Mouse (Mus musculus) neutrophil, adult 5-6 weeks (primary cell): ENCODE results near the gene Fam163a. TPM values are rescaled to one million over a fixed set of nuclear protein-coding genes. Genes with fewer than 3 reads are reported as not detected.

Experiments used
- ATAC-seq: fragments of 151-379, 151-347 bp; 2 replicates; pipeline ENCODE4 v1.8.0; 2017; ENCODE audit warnings: mild to moderate bottlenecking, moderate TSS enrichment; ENCODE audit not compliant: insufficient number of reproducible peaks, poor library complexity, low FRiP score, severe bottlenecking; ENCODE audit errors: extremely low read depth
- total RNA-seq: library from RNA; stranded (forward); fragments of 200-1000 nt; gene quantifications from 2 replicates; pipeline ENCODE4 v1.2.3, GENCODE M21; 2017

The Fam163a gene
- total RNA-seq, 1 experiment from 2014 or later, result not detected

DNA sequence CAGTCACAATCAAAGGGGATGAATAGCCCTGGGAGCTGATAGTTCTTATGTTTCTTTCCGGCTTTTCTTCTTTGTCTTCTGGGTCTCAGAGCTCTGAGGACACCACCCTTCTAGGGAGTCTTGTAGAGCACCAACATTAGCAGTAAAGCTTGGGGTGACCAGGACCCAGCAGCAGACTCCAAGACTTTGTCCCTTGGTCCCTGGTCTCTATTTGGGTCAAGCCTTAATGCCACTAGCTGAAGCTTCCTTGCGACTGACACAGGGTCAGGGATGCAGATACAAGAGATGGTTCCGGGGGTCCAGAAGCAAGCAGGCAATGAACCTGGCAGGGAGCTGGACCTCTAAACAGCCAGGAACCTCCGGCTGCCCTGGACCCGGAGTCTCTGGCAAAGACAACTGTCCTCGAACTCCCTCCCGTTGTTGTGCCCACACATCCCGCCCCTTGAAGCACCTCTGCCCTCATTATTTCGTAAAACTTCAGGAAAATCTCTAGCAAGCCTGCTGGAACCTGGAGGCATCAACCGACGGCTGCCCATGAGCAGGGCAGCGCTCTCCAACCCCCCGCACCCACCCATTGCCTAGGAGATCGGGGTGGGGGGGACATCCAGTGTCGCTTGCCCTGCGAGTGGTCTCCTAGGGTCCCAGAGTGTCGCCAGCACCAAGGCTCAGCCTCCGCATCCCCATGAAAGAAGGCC lies 718 bp downstream of the Fam163a start:
- ATAC-seq, result no peak

- no peak for ATAC-seq
These were observed 2.2 kb downstream of the Fam163a start for GRCm38 (mm10) chr1:156202661-156203060.

- ATAC-seq, result no peak
These were observed 3.8 kb downstream of the Fam163a start for GRCm38 (mm10) chr1:156201069-156201468.

DNA sequence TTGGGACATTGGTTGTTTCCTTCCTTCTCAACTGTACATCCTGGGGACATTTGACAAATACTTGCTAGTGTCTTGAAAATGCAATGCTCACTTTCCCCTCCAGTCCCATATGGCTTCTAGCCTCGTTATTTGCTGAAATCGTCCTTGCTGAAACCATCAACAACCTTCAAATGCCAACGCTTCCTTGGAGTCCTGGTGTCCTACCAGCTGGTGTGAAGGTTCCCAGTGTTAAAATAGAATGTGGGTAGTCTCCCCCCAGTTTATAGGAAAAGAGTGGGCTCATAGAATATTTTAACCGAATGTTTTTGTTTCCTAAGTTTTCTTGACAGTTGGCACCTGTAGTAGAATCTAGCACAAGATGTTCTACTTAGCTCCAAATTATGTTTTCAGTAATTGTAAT lies 7.2 kb downstream of the Fam163a start:
- ATAC-seq, result no peak

DNA sequence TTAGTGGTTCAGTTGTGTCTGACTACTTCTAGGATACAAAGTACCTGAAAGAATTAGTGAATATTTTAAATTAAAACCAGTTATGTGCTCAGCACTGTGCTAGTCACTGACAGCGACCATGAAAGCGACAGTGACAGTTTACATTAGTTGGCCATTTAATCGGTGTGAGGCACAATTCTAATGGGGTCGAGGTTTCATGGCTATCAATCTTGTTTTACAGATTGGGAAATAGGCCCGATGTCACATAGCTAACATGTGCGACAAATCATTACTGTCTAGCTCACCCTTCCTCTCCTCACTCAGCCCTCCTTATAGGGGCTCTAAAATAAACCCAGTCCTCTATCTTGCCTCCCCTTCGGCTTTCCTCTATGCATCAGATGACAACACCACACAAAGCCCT lies 11.5 kb downstream of the Fam163a start:
- ATAC-seq, result no peak

- ATAC-seq, result no peak
These were observed 12.0 kb downstream of the Fam163a start for GRCm38 (mm10) chr1:156192853-156193252.

DNA sequence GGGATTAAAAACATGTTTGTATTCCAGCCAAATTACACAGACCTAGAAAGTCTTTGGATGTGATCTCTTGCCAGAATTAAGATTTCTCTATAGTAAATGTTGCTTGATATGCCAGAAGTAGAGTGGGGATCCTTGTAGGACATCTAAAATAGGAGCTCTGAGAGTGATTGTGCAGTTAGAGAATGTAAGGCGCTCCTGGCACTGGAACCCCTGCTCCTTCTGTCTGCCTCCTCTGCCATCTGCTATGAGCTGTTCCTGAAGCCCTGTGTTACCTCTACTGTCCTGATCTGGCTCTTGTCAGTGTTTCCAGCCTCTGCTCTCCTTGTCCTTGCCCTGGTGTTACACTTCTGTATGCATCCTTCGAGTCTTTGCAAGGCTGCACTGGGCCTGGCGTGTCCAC lies 18.2 kb downstream of the Fam163a start:
- ATAC-seq, result no peak

DNA sequence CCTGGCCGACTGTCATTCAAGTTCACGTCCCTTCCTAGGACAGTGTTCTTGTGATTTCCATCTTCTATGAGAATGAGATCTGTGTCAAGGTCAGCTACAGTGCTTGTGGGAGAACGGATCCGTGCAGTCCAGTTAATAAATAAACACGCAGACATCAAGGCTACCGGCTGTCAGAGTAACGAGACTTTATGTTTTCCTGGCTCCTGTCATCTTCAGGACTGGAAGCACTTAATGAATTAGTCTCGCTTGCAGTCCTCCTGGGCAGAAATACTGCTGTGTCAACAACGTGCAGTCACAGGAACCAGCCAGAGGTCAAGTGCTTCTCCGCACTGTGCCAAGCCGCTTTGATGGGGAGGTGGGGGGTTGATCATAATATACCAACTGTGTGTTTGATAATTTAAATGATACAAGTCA lies 20.7 kb downstream of the Fam163a start:
- ATAC-seq, result no peak

DNA sequence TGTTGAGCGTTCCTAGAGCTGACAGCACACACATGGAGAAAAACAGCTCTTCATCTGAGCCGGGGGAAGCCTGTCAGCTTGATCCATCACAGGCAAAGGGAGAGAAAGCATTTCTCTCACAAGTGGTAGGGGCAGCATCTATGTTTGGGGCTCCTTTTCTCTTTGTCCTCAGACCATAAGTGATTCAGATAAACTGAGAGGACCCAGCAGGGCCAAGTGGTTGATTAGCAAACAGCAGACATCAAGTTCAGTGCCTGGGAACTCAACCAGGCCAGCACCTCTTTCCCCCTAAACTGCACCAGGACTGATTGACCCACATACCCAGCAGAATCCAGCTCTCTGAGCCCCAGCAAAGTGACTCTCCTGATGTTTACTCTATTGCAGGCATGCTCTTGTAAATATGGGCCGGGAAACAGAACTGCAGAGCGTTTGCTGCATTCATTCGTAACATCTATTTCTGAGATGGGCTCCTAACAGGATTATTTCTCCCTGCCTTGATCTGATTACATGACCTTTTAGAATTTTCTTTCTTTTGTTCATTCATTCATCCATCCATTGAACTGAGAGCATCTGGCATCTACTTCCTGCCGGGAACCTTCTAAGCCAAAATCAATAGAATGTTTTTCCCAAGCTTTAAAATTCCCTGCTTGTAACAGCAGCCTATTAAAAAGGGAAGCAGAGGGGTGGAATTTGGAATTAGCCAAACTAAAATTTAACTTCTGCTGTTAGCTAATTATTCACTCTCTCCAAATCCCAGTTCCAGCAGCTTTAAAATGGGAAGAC lies 21.5 kb downstream of the Fam163a start:
- ATAC-seq, result no peak

DNA sequence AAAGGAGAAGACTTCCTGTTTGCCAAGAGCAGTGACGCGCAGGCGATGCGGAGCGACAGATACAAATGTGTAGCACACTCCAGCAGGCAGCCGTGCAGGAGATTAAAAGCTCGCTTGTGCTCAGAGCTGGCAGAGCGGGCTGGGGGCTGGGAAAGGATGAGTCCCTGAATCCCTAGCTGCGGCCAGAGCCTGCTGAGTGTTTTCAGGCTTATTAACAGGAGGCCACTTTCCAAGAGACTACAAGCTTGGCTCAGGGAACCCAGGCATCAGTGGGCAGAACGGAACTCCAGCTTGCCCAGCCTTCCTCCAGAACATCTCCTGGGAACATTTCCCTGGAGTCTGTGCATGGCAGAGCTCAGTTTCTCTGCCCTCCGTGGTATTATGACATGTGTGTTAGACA lies 25.0 kb downstream of the Fam163a start:
- no peak for ATAC-seq

DNA sequence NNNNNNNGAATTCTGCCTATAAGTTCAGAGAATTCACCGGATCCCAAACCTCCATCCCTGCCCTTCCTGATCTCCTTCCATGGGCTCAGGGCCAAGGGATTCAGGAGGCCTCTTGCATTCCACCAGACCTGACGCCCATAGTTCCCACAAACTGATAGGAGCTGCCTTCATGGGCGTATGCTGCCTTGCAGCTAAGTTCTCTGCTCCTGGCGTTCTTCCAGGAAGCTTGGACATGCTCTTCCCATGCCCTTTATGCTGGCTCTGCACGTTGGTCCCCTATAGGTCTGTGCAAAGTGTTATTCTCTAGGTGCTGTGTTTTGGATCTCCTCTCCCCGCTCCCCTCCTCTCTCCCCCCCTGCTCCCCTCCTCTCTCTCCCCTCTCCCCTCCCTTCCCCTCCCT lies 36.1 kb downstream of the Fam163a start:
- ATAC-seq, result no peak

DNA sequence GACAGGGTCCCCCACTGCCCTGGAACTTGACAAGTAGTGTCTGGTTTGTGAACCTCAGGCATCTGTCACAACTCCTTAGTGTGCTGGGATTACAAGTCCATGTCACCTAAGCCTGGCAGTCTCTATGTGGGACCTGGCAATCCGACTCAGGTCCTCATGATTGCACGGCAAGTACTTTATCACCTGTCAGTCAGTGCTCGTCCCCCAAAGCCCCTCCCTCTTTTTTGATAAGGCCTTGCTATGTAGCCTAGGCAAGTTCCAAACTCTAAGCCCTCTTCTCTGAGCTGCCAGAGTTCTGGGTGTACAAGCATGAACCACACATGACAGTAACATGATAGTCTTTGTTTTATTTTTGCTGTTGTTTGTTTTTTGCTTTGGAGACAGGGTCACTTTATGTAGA lies 88.1 kb downstream of the Fam163a start:
- no peak for ATAC-seq

DNA sequence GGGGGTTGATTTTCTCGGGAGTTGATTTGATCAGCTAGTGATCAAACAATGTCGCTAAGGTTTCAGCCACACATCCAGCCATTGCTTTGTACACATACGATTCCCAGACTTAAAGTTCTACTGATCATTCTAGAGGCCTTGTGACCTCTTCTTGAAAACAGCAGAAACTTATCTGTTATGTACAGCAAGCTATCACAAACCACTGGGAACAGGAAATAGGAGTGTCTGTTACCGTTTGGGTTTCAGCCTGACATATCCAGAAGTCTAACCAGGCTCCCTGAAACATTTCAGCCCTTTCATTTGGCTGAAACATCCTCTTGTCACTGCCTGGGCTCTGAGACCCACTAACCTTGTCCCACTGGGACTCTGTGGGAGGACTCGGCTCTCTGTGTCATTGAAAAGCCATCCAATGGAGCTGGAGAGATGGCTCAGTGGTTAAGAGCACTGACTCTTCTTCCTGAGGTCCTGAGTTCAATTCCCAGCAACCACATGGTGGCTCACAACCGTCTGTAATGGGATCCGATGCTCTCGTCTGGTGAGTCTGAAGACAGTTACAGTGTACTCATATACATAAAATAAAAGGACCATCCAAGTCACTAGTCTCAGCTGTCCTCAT lies 90.8 kb downstream of the Fam163a start:
- ATAC-seq, result no peak

DNA sequence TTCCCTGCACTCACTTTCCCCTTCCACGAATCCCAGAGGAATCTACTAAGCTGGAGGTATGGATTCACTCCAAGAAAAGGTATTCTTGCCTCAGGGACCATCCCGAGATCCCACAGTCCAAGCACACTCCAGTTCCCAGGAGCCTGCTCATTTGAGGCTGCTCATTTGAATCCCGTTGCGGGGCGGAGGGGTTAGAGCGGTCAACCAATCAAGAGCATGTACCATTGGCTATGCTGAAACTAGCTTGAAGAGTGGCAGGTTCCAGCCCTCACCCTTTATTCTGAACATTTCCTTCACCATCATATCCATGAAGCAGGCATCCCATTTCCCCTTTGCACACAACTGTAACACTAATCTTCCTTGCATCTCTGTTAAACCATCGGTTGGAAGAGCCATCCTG lies 92.7 kb downstream of the Fam163a start:
- no peak for ATAC-seq

GRCm38 (mm10) chr1:156111728-156112127 lies 93.1 kb downstream of the Fam163a start:
- no peak for ATAC-seq

GRCm38 (mm10) chr1:156111090-156111489 lies 93.7 kb downstream of the Fam163a start:
- ATAC-seq, result no peak

DNA sequence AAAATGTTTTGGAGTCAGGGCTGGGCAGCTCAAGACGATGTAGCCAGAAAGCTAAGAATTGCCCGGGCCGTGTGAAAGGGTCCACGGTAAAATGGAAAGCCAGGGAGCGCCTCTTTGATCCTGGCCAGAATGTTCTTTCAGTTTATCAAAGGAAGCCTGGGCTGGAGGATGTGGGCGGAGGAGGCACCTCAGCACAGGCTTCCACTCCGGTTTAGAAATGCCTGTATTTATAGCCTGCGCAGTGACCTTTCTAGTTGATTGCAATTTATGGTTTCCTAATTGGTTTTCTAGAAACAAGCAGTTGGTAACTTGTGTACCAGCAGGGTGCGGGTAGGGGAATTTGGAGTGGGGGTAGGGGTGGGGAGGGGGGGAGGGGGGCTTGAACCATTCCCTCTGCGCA lies 96.4 kb downstream of the Fam163a start:
- ATAC-seq, result no peak

DNA sequence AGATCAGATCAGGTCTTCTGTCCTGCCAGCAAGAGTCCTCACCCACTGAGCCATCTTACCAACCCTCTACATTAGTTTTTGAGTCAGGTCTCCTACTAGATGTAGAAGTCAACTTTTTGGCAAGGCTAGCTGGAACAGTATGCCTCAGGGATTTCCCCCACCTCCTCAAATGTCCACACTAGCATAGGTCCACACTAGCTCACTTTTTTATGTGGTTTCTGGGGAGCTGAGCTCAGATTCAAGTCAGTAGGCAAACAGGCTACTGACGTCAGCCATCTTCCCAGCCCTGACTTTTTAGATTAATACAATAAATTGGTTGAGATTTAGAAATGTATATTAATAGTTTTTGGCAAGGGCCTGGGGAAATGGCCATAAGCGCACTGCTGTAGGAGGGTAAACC lies 97.4 kb downstream of the Fam163a start:
- no peak for ATAC-seq

- ATAC-seq, result no peak
These were observed 99.4 kb downstream of the Fam163a start for GRCm38 (mm10) chr1:156105381-156105780.

DNA sequence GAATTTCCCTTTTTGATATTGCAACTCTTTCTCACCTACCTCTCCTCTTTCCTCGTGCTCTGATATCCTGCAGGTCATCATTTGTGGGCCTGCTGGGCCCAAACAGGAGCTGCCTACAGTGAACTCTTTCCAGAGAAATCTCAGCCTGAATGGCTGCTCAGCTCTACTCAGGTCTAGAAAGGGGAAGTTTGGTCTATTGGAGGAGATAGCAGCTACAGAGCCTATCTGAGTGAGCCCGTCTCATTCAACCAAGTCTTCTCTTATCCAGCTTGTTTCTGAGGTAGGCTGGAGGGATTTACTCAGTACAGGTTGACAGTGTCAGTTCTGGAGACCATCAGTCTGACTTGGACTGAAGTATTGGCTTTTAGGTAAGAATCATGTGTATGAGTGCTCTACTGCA lies 101.1 kb downstream of the Fam163a start:
- no peak for ATAC-seq
